Mouse (Mus musculus): ENCODE data around the gene Crnkl1.
"Not testable (repeated sequence)": the region's sequence is repeated elsewhere in the genome, so short reads cannot be mapped to it uniquely, and the experiment has no call there.

The Crnkl1 gene

GRCm38 (mm10) chr2:145920941-145921650 is 13.7 kb downstream of the Crnkl1 start:
- DNase-seq (ENCODE audit: low spot score in 2 of 2) = no peak

- not testable (repeated sequence) for DNase-seq (ENCODE audit: low spot score in 2 of 2)
These were observed 28.9 kb downstream of the Crnkl1 start for GRCm38 (mm10) chr2:145905884-145906283.

GRCm38 (mm10) chr2:145905156-145905555 is 29.7 kb downstream of the Crnkl1 start:
- no peak for DNase-seq (ENCODE audit: low spot score in 2 of 2)

GRCm38 (mm10) chr2:145903983-145904616 is 30.7 kb downstream of the Crnkl1 start:
- DNase-seq (ENCODE audit: low spot score in 2 of 2) = no peak

- DNase-seq (ENCODE audit: low spot score in 2 of 2) = peak; percentile 80 to 83
These were observed 31.5 kb downstream of the Crnkl1 start for GRCm38 (mm10) chr2:145903061-145903901.

- no peak for DNase-seq (ENCODE audit: low spot score in 2 of 2)
These were observed 33.0 kb downstream of the Crnkl1 start, which contains the start of gene Naa20 for GRCm38 (mm10) chr2:145901861-145902260. Gene Naa20, plus strand, starts transcription at chr2:145902099.

GRCm38 (mm10) chr2:145900318-145900717 is 34.5 kb downstream of the Crnkl1 start:
- not testable (repeated sequence) for DNase-seq (ENCODE audit: low spot score in 2 of 2)

- DNase-seq (ENCODE audit: low spot score in 2 of 2) = no peak
These were observed 36.7 kb downstream of the Crnkl1 start for GRCm38 (mm10) chr2:145898106-145898505.

GRCm38 (mm10) chr2:145893756-145894155 is 41.1 kb downstream of the Crnkl1 start:
- no peak for DNase-seq (ENCODE audit: low spot score in 2 of 2)

GRCm38 (mm10) chr2:145890571-145890970 is 44.2 kb downstream of the Crnkl1 start:
- DNase-seq (ENCODE audit: low spot score in 2 of 2) = no peak

- no peak for DNase-seq (ENCODE audit: low spot score in 2 of 2)
These were observed 45.9 kb downstream of the Crnkl1 start for GRCm38 (mm10) chr2:145888766-145889480.

- DNase-seq (ENCODE audit: low spot score in 2 of 2) = peak in 1 of 2 experiments; percentile 64
These were observed 46.7 kb downstream of the Crnkl1 start for GRCm38 (mm10) chr2:145887937-145888765.

GRCm38 (mm10) chr2:145884913-145885785 is 49.7 kb downstream of the Crnkl1 start:
- DNase-seq (ENCODE audit: low spot score in 2 of 2) = no peak

GRCm38 (mm10) chr2:145884036-145884912 is 50.5 kb downstream of the Crnkl1 start:
- DNase-seq (ENCODE audit: low spot score in 2 of 2) = peak in 1 of 2 experiments; percentile 50

GRCm38 (mm10) chr2:145882398-145882797 is 52.4 kb downstream of the Crnkl1 start:
- no peak for DNase-seq (ENCODE audit: low spot score in 2 of 2)

- no peak for DNase-seq (ENCODE audit: low spot score in 2 of 2)
These were observed 52.9 kb downstream of the Crnkl1 start for GRCm38 (mm10) chr2:145881932-145882331.

GRCm38 (mm10) chr2:145880887-145881747 is 53.7 kb downstream of the Crnkl1 start:
- DNase-seq (ENCODE audit: low spot score in 2 of 2) = no peak

GRCm38 (mm10) chr2:145877191-145877590 is 57.6 kb downstream of the Crnkl1 start:
- no peak for DNase-seq (ENCODE audit: low spot score in 2 of 2)
